Mouse (Mus musculus): ENCODE data around the gene Mylk.

DNA sequence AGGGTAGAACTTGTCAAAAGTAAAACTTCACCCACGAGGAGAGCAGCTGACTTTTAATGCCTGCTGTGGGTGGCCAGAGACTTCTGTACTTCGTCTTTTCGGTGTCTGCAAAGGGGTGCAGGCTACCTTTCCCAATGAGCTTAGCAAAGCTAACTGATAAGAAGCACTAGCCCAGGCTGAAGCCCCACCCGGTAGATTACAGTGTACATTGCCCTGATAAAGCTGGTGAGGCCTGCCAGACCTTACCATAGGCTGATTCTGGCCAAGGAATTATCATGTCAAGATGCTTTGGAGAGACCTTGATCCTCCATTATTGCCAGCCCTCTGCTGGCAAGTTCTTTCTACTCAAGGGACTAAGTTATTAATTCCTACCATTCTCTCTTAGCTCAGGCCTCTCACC is 188.2 kb downstream of the Mylk start:
- no peak for TF ChIP-seq FOSL1 (IDR thresholded peaks at IDR 0.05; ENCODE audit: insufficient read depth, low read length, poor library complexity, severe bottlenecking)
- TF ChIP-seq MYOD1 (IDR thresholded peaks at IDR 0.05; ENCODE audit: control insufficient read depth, insufficient read length, low read depth), result no peak
- TF ChIP-seq CTCF (IDR thresholded peaks at IDR 0.05; ENCODE audit: control insufficient read depth, insufficient read depth, insufficient read length), result no peak
- no peak for TF ChIP-seq USF1 (IDR thresholded peaks at IDR 0.05; ENCODE audit: low read depth)
